Mouse (Mus musculus) liver, embryonic 13.5 days (tissue): ENCODE measurements around the gene Prr7. TPM values are rescaled to one million over a fixed set of nuclear protein-coding genes. Genes with fewer than 3 reads are reported as not detected.
A peak's percentile ranks its signal among the peaks of the same experiment; 100 is the strongest.

Experiments
- ATAC-seq: fragments of 200-750 bp; cut with Nextera tagmentation; 2 replicates; pipeline ENCODE4 v1.8.0; 2017; ENCODE audit warnings: low read depth, mild to moderate bottlenecking, moderate number of reproducible peaks, moderate library complexity
- DNase-seq: peaks from one replicate; pipeline ENCODE4 v3.0.0; 2022
- H3K27ac ChIP-seq: fragments of 300-500 bp; sonication (generic); 2 replicates; pipeline ENCODE4 v1.5.1; 2015; ENCODE audit warnings: moderate library complexity, mild to moderate bottlenecking, inconsistent platforms
- H3K27me3 ChIP-seq: fragments of 300-500 bp; sonication (generic); 2 replicates; pipeline ENCODE4 v1.6.1; 2015; ENCODE audit warnings: mild to moderate bottlenecking, inconsistent platforms
- H3K36me3 ChIP-seq: fragments of 300-500 bp; sonication (generic); 2 replicates; pipeline ENCODE4 v1.6.1; 2015; ENCODE audit warnings: mild to moderate bottlenecking, inconsistent platforms
- H3K4me1 ChIP-seq: fragments of 300-500 bp; sonication (generic); replicated peaks from 2 replicates; pipeline ENCODE4 v1.6.1; 2015; ENCODE audit warnings: inconsistent platforms
- H3K4me2 ChIP-seq: fragments of 300-500 bp; sonication (generic); 2 replicates; pipeline ENCODE4 v1.6.1; 2015; ENCODE audit warnings: inconsistent platforms, mild to moderate bottlenecking, moderate library complexity
- H3K4me3 ChIP-seq: fragments of 300-500 bp; sonication (generic); replicated peaks from 2 replicates; pipeline ENCODE4 v1.5.1; 2015; ENCODE audit warnings: mild to moderate bottlenecking, inconsistent platforms
- H3K9ac ChIP-seq: fragments of 300-500 bp; sonication (generic); 2 replicates; pipeline ENCODE4 v1.6.1; 2015; ENCODE audit warnings: mild to moderate bottlenecking, inconsistent platforms
- H3K9me3 ChIP-seq: fragments of 300-500 bp; sonication (generic); replicated peaks from 2 replicates; pipeline ENCODE4 v1.6.1; 2016; ENCODE audit warnings: inconsistent platforms
- WGBS: fragments of 180-500 bp; shearing (Covaris S2); methylation state at CpG from one replicate; pipeline ENCODE4 v1.1.7; 2015; ENCODE audit not compliant: insufficient replicate concordance; 5-methylcytosine and 5-hydroxymethylcytosine counted together
- polyA plus RNA-seq: library from polyadenylated mRNA; unstranded; fragments of >200 nt; fragmentation: Nextera tagmentation; extraction: Ambion mirVana; gene quantifications from 2 replicates; pipeline ENCODE4 v1.2.1, GENCODE M21; 2015

Gene Prr7
- polyA plus RNA-seq, 1 experiment from 2014 or later, result not detected

DNA sequence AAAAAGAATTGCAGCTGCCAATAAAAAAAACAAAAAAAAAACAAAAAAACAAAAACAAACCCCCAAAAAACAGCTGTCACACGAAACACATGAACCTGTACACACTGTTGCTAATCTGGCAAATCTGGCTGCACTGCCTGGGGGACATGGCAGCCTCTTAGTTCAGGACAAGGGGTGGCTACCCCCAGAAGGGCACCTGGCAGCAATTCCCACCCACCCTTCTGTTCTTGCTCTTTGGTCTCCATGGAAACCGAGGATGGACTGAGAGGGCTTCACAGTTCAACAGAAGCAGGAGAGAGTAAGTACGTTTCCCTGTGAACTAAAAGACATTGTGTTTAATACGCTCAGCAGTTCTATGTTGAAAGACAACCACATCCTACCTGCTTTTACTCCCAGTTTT is 31.6 kb downstream of the Prr7 start:
- Histone ChIP-seq H3K4me2 (no peak overlapping the region), H3K36me3 (peaks cover 6% of the 10 kb centered on the region; the same call in 1 of the 2 replicates), H3K4me1 (peaks cover 7% of the 10 kb centered on the region), H3K27me3 (peaks cover 51% of the 10 kb centered on the region), H3K4me3 (no peak overlapping the region), H3K9me3 (no peaks in the 10 kb centered on the region), H3K27ac (no peak overlapping the region), H3K9ac (no peak overlapping the region)
- 66% methylated on average over 4 of the region's 4 CpGs for WGBS
- DNase-seq, result no peak
- no peak for ATAC-seq

DNA sequence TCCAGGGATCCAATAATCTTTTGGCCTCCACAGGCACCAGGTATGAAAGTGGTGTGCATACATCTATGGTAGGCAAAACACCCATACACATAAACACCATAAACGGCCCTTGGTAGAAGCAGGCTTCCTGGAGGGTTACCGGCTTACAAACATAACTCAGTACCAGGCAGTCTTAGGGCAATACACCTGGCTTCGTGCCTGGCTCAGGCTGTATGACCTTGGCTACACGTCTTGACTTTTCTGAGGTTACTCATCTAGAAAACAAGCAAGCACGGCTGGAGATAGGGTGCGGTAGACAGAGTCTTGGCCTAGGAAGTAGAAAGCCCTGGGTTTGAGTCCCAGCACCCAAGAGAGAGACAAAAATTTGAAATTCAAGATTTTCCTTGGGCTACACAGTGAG is 32.6 kb downstream of the Prr7 start:
- H3K4me2 ChIP-seq, result no peak overlapping the region
- H3K9ac ChIP-seq, result no peak overlapping the region
- DNase-seq (no peak), ATAC-seq (no peak)
- 75% methylated on average over 6 of the region's 6 CpGs for WGBS
- peaks cover 7% of the 10 kb centered on the region for H3K4me1 ChIP-seq
- no peaks in the 10 kb centered on the region for H3K9me3 ChIP-seq
- H3K27me3 ChIP-seq, result peaks cover 45% of the 10 kb centered on the region
- no peak overlapping the region for H3K4me3 ChIP-seq
- H3K36me3 ChIP-seq, result peaks cover 6% of the 10 kb centered on the region; the same call in 1 of the 2 replicates
- H3K27ac ChIP-seq, result no peak overlapping the region

DNA sequence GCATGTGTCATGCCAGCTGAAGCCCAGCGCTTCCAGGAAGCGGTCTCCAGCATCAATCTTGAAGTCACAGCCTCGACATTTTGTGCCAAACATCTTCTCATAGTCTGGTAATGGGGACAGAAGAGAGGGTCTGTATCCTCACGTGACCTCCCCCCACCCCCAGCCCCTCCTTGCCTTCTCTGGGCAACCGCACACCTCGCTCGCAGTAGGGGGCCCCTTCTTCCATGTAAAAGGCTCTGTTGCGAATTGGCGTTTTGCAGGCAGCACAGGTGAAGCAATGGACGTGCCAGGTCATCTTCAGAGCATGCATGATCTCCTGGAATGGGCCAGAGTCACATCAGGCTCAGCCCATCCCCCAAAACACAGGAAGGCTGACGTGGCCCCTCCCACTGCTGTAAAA is 34.8 kb downstream of the Prr7 start:
- Histone ChIP-seq H3K27me3 (peaks cover 26% of the 10 kb centered on the region), H3K36me3 (peaks cover 19% of the 10 kb centered on the region), H3K4me3 (no peak overlapping the region), H3K4me1 (peaks cover 7% of the 10 kb centered on the region), H3K27ac (no peak overlapping the region), H3K4me2 (no peak overlapping the region), H3K9me3 (no peaks in the 10 kb centered on the region), H3K9ac (no peak overlapping the region)
- ATAC-seq, result no peak
- DNase-seq, result no peak
- 69% methylated on average over 11 of the region's 11 CpGs for WGBS

DNA sequence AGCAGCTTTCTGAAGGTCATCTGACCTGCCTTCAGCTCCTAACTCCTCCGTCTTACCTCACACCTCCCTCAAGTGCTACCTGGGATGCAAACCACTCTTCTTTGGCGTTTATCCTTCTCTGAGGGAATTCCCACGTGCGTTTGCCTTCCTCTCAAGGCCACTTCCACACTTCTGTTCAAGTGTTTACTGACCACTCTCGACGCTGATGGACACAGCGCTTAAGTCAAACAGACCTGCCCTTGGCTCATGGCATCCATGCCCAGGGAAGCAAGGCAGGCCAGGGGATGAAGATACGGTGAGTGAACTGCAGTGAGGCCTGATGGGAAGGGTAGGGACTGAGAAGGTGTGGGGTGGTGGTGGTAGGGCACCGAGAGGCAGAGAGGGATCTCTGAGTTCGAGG is 36.5 kb downstream of the Prr7 start:
- no peak overlapping the region for H3K27ac ChIP-seq
- H3K4me1 ChIP-seq, result no peaks in the 10 kb centered on the region; the same call in 1 of the 2 replicates
- ATAC-seq (no peak), DNase-seq (no peak)
- no peak overlapping the region for H3K4me3 ChIP-seq
- no peak overlapping the region for H3K9ac ChIP-seq
- peaks cover 11% of the 10 kb centered on the region for H3K27me3 ChIP-seq
- no peak overlapping the region for H3K4me2 ChIP-seq
- H3K36me3 ChIP-seq, result peaks cover 34% of the 10 kb centered on the region
- H3K9me3 ChIP-seq, result no peaks in the 10 kb centered on the region
- 66% methylated on average over 10 of the region's 10 CpGs for WGBS

DNA sequence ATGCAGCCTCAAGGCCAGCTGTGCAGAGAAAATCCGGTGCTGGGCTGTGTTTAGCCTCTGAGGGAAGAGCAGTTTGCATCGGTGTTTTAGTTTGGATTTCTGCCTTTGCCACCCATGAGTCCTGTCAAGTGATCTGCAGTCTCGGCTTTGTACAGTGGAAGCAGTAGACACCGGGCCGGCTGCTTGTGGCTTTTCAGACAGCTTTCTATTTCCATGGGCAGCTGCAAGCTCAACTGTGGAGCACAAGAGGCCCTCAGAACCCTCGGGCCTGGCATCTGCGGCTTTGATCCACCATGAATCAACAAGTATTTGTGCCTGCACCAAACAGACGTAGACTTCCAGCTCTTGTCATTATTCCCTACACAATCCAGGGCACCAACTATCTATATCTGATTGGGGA is 38.3 kb downstream of the Prr7 start:
- H3K9me3 ChIP-seq, result no peaks in the 10 kb centered on the region
- H3K27ac ChIP-seq, result no peak overlapping the region
- no peak overlapping the region for H3K4me3 ChIP-seq
- no peaks in the 10 kb centered on the region for H3K27me3 ChIP-seq
- peaks cover 51% of the 10 kb centered on the region for H3K36me3 ChIP-seq
- no peak overlapping the region for H3K9ac ChIP-seq
- 75% methylated on average over 8 of the region's 8 CpGs for WGBS
- DNase-seq (no peak), ATAC-seq (no peak)
- no peak overlapping the region for H3K4me2 ChIP-seq
- H3K4me1 ChIP-seq, result peaks cover 4% of the 10 kb centered on the region

DNA sequence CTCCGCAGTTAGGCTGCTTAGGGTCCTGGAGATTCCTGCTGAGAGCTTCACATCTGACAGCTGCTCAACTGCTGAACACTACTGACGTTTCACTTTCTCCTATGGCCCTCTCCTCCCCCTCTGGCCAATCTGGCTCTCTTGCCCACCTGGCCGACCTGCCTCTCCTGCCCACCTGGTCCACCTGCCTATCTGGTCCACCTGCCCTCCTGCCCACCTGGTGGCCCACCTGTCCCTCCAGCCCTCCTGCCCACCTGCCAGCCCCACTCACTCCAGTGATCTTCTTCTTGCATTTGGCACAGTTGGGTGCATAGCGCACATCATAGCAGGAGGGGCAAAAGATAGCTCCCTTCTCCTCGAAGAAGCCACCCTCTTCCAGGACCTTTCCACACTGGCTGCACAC is 40.3 kb downstream of the Prr7 start:
- peaks cover 18% of the 10 kb centered on the region for H3K4me1 ChIP-seq
- H3K27ac ChIP-seq, result no peak overlapping the region

DNA sequence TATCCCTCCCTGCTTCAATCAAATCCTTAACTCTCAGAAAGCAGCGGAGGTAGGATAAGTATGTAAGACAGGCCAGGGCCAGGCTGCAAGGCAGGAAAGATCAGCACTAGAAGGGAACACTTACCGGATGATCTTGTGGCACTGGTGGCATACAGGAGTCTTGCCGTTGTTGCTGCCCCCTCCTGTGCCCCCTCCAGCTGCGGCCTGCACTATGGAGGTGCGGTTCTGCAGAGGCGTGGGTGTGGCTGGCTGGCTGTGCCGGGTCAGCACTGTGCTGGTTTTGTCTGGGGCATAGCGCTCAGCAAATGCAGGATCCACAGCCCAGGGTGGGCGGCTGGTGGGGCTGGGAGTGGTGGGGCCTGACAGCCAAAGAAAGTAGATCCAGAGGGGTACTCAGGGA is 41.7 kb downstream of the Prr7 start:
- Histone ChIP-seq H3K27ac (no peak overlapping the region), H3K9me3 (no peaks in the 10 kb centered on the region), H3K27me3 (no peaks in the 10 kb centered on the region), H3K4me2 (no peak overlapping the region), H3K36me3 (peaks cover 67% of the 10 kb centered on the region), H3K4me1 (peaks cover 29% of the 10 kb centered on the region), H3K9ac (no peak overlapping the region), H3K4me3 (no peak overlapping the region)
- WGBS, result 83% methylated on average over 9 of the region's 9 CpGs
- DNase-seq, result no peak
- no peak for ATAC-seq

More for the DNA sequence above, 40.3 kb downstream of the Prr7 start:
- Histone ChIP-seq H3K27me3 (no peaks in the 10 kb centered on the region), H3K36me3 (peaks cover 65% of the 10 kb centered on the region), H3K9ac (no peak overlapping the region), H3K4me3 (no peak overlapping the region), H3K4me2 (no peak overlapping the region), H3K9me3 (no peaks in the 10 kb centered on the region)
- ATAC-seq (no peak), DNase-seq (no peak)
- 71% methylated on average over 5 of the region's 5 CpGs for WGBS

DNA sequence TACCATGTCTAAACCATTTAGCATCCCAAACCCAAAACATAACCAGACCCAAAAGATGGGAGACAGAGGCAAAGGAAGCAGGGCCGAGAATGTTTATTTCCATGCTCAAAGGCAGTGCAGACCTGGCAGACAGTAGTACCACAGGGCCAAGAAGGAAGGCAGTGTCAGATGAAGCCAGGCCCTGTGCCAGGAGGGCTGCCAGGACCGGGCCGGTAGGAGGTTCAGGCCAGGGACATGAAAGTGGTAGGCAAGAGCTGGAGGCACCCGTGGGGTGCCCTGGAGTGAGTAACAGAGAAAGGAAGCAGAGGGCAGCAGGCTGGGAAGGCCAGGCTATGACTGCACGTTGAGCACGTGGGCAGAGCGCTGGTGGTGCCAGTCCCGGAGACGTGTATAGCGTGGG is 42.6 kb downstream of the Prr7 start:
- Histone ChIP-seq H3K9ac (no peak overlapping the region), H3K9me3 (no peaks in the 10 kb centered on the region), H3K27ac (no peak overlapping the region), H3K27me3 (no peaks in the 10 kb centered on the region), H3K4me2 (no peak overlapping the region), H3K36me3 (peaks cover 67% of the 10 kb centered on the region), H3K4me1 (peaks cover 38% of the 10 kb centered on the region), H3K4me3 (no peak overlapping the region)
- 86% methylated on average over 10 of the region's 10 CpGs for WGBS
- DNase-seq (no peak), ATAC-seq (no peak)

DNA sequence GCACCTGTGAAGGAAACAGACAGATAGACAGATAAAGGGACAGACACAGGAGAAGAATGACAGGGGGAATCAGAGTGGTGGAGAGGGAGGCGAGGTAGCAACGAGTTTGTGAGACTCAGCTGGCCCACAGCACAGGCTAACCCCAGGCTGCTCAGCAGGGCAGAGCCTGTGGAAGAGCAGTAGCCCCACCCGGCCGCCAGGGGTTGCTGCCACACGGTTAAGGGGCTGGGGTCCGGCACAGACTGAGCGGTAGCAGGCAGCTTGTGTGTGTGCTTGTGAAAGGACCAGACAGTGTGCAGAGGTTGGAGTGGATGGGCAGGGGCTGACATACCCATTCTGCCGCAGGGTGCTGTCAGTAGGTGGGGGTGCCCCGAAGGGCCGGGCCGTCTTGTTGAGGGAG is 43.8 kb downstream of the Prr7 start:
- Histone ChIP-seq H3K9ac (no peak overlapping the region), H3K4me2 (no peak overlapping the region), H3K4me3 (no peak overlapping the region), H3K27me3 (no peaks in the 10 kb centered on the region), H3K27ac (no peak overlapping the region), H3K36me3 (peaks cover 64% of the 10 kb centered on the region), H3K4me1 (peaks cover 50% of the 10 kb centered on the region), H3K9me3 (no peaks in the 10 kb centered on the region)
- WGBS, result 52% methylated on average over 10 of the region's 11 CpGs
- no peak for ATAC-seq
- no peak for DNase-seq

DNA sequence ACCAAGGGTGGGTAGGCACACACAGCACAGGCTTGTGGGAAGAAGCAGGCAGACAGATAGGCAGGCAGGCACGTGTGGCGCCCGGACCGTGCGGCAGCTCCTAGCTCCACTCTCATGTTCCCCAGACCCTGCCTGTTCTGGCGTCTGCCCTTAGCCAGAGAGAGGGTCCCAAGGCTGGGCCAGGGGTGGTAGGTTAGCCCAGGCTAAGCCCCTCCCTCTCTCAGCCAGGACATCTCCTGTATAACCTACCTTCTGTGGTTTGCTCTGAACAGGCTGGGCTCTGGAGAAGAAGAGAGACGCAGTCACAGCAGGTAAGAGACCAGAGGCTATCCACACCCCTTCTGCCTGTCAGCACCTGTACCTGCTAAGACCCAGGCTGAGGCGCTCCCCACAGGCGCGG is 44.5 kb downstream of the Prr7 start:
- Histone ChIP-seq H3K4me2 (no peak overlapping the region), H3K9me3 (no peaks in the 10 kb centered on the region), H3K4me1 (peaks cover 55% of the 10 kb centered on the region), H3K9ac (no peak overlapping the region), H3K27me3 (no peaks in the 10 kb centered on the region), H3K4me3 (no peak overlapping the region), H3K27ac (no peak overlapping the region), H3K36me3 (peaks cover 57% of the 10 kb centered on the region)
- DNase-seq (no peak), ATAC-seq (no peak)
- WGBS, result 88% methylated on average over 10 of the region's 10 CpGs

DNA sequence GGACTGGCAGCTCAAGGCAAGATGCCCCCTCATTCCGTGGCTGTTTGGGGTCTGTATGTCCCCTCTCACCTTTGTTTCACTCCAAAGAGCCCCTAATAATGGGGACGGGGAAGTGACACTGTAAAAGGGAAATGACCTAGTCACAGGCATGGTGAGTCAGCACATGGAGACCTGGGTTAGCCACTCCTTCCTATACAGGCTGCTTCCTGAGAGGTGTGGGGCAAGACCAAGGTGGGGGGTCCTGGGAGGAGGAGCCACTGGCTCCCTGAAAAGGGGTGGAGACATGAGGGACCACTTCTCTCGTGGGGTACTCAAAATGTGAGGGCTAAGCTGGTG is 46.2 kb downstream of the Prr7 start:
- H3K36me3 ChIP-seq, result peaks cover 41% of the 10 kb centered on the region
- H3K4me1 ChIP-seq, result peaks cover 60% of the 10 kb centered on the region
- peak overlapping the region; percentile 97; the same call in 1 of the 2 replicates for H3K4me2 ChIP-seq
- 16% methylated on average over 3 of the region's 3 CpGs for WGBS
- no peak for ATAC-seq
- no peaks in the 10 kb centered on the region for H3K9me3 ChIP-seq
- peaks cover 16% of the 10 kb centered on the region for H3K27me3 ChIP-seq
- DNase-seq, result no peak
- no peak overlapping the region for H3K4me3 ChIP-seq
- peak overlapping the region; percentile 82; the same call in 1 of the 2 replicates for H3K27ac ChIP-seq
- no peak overlapping the region for H3K9ac ChIP-seq

DNA sequence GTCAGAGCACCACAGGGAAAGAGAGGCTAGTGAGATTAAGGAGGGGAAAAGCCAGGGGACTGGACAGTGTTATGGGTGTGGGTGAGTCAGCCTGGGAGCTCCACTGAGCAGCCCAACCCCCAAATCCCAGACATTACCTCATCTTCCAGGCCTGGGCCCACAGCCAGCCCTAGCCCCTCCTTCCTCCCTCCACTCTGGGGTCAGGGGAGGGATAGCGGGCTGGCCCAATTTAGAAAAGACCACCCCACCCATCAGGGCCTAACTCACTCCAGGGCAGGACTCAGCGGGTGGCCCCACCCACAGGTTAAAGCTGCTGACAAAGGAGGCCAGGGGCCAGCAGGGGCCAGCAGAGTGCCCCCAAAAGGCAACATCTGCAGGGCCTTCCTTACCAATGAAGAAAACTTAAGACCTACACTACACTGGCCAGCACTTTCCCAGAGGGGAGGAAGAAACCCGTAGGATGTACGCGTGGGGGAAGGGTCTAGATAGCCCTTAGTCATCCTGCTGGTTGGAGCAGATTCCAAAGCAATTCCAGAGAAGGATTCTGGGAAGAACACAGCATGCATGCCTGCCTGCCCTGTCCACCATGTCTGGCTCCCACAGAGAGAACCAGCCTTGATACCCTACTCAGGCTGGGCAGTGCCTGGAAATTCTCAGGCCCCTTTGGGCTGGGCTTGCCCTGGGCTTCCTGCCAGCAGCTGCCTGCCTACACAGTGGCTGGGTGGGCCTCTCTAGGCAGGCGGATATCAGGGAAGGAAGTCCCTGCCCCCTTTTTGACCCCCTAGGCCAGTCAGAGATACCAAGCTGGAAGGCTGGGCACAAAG is 46.8 kb downstream of the Prr7 start:
- H3K4me3 ChIP-seq, result 0 out of 2 replicates have a peak overlapping the region, but pooled peaks have one; percentile 75
- peak overlapping the region; percentile 81 for H3K9ac ChIP-seq
- DNase-seq (peak; percentile 42), ATAC-seq (peak; percentile 55)
- peaks cover 36% of the 10 kb centered on the region for H3K36me3 ChIP-seq
- WGBS, result 5% methylated on average over 6 of the region's 6 CpGs
- peak overlapping the region; percentile 82 for H3K27ac ChIP-seq
- H3K9me3 ChIP-seq, result no peaks in the 10 kb centered on the region
- peaks cover 60% of the 10 kb centered on the region for H3K4me1 ChIP-seq
- peaks cover 18% of the 10 kb centered on the region for H3K27me3 ChIP-seq
- peak overlapping the region; percentile 97 for H3K4me2 ChIP-seq
